Mouse (Mus musculus) ES-Bruce4 (cell line): ENCODE measurements at regions not wholly inside any gene's neighbourhood (a gene's known extent, or its start where the extent isn't known, plus 50 kb on each side); places are given as distances from the start of the nearest gene placed in this dataset.

Experiments
- H3K27ac ChIP-seq: 2 replicates; pipeline ENCODE4 v1.5.1; 2012; ENCODE audit warnings: low read length, inconsistent platforms; ENCODE audit not compliant: insufficient read depth
- H3K27me3 ChIP-seq: 2 replicates; pipeline ENCODE4 v1.6.1; 2012; ENCODE audit warnings: mild to moderate bottlenecking, low read length, inconsistent platforms; ENCODE audit not compliant: control insufficient read depth, poor library complexity, insufficient read depth, severe bottlenecking
- H3K36me3 ChIP-seq: 2 replicates; pipeline ENCODE4 v1.6.1; 2012; ENCODE audit warnings: inconsistent platforms, mild to moderate bottlenecking, low read length, moderate library complexity; ENCODE audit not compliant: control insufficient read depth, poor library complexity, insufficient read depth, severe bottlenecking
- H3K4me1 ChIP-seq: one replicate; pipeline ENCODE4 v1.8.1; 2011; ENCODE audit warnings: low read length; ENCODE audit not compliant: control insufficient read depth, insufficient read depth
- H3K4me3 ChIP-seq: 2 replicates; pipeline ENCODE4 v1.5.1; 2011; ENCODE audit warnings: low read depth, mild to moderate bottlenecking, low read length
- H3K9ac ChIP-seq: 2 replicates; pipeline ENCODE4 v1.6.1; 2012; ENCODE audit warnings: low read depth, mild to moderate bottlenecking, inconsistent platforms; ENCODE audit not compliant: poor library complexity, severe bottlenecking
- H3K9me3 ChIP-seq: replicated peaks from 2 replicates; pipeline ENCODE4 v1.6.1; 2012; ENCODE audit warnings: mild to moderate bottlenecking, low read length, inconsistent platforms; ENCODE audit not compliant: control insufficient read depth, poor library complexity, insufficient read depth, severe bottlenecking
- CTCF ChIP-seq: IDR thresholded peaks from one replicate; pipeline ENCODE4 v1.8.1; 2011; ENCODE audit warnings: low read depth, low read length
- EP300 ChIP-seq: IDR thresholded peaks from 2 replicates; pipeline ENCODE4 v1.6.1; 2011; ENCODE audit warnings: low read depth, low read length; ENCODE audit not compliant: insufficient read depth
- POLR2A ChIP-seq: IDR thresholded peaks from one replicate; pipeline ENCODE4 v1.8.1; 2011; ENCODE audit warnings: low read length; ENCODE audit not compliant: insufficient read depth

DNA sequence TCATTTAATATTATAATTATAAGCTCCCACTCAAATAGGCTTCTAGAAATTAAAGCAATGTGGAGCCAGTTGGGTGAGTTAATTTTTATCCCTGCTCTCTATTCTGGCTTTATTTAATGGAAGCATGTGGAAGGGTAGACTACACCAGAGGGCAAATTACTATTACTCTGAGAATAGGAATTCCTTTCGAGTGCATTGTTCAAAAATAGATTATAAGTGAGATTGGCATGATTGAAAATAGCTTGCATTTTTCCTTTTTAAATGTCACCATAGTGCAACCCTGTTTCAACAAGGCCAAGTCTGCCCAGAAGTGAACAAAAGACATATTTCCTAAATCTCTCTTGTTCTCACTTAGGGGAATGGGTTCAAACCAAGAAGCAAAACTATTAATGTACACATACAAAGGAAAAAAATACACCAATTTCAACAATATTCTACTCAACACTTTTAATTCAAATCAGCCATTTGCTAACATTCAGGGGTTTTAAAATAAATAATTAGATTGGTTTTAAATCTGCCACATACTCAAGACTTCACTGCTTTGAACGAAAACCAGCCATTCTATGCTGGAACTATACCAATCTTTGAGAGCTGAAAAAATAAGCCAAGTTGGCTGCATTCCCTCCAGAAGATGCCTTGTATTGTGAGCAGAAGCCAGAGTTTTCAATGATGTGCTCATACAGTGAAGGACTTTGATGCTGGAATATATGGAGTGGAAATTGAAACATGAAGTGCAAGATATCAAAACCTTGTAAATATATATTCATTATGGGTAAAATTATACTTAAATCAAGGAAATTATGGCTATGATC, 361.3 kb upstream of the Akr1e1 start:
- no peak overlapping the region for H3K4me3 ChIP-seq
- no peaks in the 10 kb centered on the region for H3K4me1 ChIP-seq
- TF ChIP-seq CTCF: no peak
- TF ChIP-seq POLR2A: no peak
- TF ChIP-seq EP300: no peak
- H3K27me3 ChIP-seq: no peaks in the 10 kb centered on the region
- H3K9me3 ChIP-seq: no peaks in the 10 kb centered on the region
- H3K36me3 ChIP-seq: no peaks in the 10 kb centered on the region
- no peak overlapping the region for H3K27ac ChIP-seq
- H3K9ac ChIP-seq: no peak overlapping the region

DNA sequence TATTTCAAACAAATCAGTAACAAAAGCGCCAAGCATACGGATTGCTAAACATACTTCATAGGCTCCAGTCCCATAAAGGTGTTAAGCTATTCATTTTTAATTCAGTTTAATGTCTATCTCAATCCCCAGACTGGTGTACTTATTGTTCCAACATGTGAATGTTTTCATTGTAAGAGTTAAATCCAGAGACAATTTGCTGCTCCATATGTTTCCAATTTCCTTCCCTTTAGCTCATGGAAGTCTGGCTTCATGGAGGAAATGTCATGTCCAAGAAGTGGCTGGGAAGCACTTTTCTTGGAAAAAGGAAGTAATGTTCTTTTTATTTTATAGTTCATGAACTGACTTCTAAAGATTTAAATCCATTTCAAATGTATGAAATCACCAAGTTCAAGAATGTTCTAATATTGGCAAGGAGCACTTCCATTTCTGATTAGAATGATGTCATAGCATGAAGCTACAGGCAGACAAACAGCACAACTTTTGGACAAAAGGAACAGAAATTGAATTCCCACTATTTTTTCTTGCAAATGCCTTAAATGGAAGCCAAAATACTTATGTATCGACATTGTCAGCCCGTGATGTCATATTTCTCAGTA, 362.6 kb upstream of the Akr1e1 start:
- no peaks in the 10 kb centered on the region for H3K36me3 ChIP-seq
- H3K9me3 ChIP-seq: no peaks in the 10 kb centered on the region
- H3K27me3 ChIP-seq: no peaks in the 10 kb centered on the region
- no peaks in the 10 kb centered on the region for H3K4me1 ChIP-seq
- H3K9ac ChIP-seq: no peak overlapping the region
- TF ChIP-seq POLR2A: no peak
- no peak for TF ChIP-seq EP300
- TF ChIP-seq CTCF: no peak
- no peak overlapping the region for H3K27ac ChIP-seq
- H3K4me3 ChIP-seq: no peak overlapping the region

DNA sequence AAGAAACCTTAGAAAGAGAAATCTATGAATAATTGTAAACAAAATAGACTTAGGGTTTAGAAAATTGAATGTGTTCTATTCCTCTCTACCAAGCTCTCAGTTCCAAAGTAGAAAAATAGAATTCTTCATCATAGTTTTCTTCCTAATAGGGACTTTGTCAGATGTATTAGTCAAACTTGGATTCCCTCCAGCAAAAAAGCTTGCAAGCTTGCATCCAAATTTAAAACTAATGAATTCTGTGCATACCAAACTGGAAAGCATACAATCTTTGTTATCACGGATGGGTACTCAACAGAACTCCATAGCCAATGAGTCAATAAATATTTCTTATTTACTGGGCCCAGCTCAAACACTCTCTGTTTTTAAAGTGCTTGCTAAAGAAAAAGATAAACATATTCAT, 383.9 kb upstream of the Akr1e1 start:
- H3K9ac ChIP-seq: no peak overlapping the region
- no peaks in the 10 kb centered on the region for H3K4me1 ChIP-seq
- H3K36me3 ChIP-seq: no peaks in the 10 kb centered on the region
- no peak overlapping the region for H3K27ac ChIP-seq
- no peak overlapping the region for H3K4me3 ChIP-seq
- H3K9me3 ChIP-seq: peaks cover 8% of the 10 kb centered on the region
- TF ChIP-seq EP300 (no peak), POLR2A (no peak), CTCF (no peak)
- no peaks in the 10 kb centered on the region for H3K27me3 ChIP-seq

DNA sequence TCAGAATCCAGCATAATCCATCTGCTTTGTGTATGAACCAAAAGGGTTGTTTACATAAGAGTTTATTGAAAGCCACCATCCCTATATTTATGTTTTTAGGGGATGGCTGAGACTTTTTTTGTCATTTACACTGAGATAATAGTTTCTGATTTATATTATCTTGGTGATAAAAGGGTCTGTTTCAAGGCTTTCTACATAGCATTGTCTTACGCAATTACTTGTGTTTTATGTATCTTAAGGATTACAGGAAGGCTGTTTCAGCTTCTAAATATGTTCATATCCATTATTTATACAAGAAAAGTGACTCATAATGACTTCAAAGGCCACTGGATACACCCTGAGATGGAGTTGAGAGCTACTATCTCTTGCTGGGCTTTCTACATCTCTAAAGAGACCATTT, 399.3 kb upstream of the Akr1e1 start:
- H3K4me1 ChIP-seq: no peaks in the 10 kb centered on the region
- TF ChIP-seq EP300 (no peak), CTCF (no peak), POLR2A (no peak)

DNA sequence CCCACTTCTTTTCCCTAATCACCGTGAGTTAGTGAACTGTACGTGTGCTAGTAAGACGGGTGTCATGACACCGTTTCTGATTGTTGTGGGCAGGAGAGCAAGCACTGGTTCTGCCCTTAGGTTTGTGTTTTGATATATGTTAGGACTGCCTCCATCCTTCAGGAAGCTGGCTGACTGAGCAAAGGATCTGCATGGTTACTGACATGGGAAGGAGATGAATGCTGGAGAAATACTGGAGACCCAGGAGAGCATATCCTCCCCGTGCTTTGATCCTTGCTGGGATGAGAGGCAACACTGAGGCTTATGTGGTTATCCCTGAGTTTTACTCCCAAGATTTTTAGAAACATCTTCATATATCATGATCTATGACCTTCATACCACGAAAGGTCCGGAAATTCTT, 413.5 kb upstream of the Akr1e1 start:
- Histone ChIP-seq H3K4me3 (no peak overlapping the region), H3K27ac (no peak overlapping the region), H3K27me3 (no peaks in the 10 kb centered on the region), H3K9ac (no peak overlapping the region), H3K36me3 (no peaks in the 10 kb centered on the region), H3K9me3 (no peaks in the 10 kb centered on the region), H3K4me1 (no peaks in the 10 kb centered on the region)
- TF ChIP-seq POLR2A: no peak
- TF ChIP-seq EP300: no peak
- no peak for TF ChIP-seq CTCF

More for the DNA sequence above, 399.3 kb upstream of the Akr1e1 start:
- Histone ChIP-seq H3K9me3 (no peaks in the 10 kb centered on the region), H3K27ac (no peak overlapping the region), H3K9ac (no peak overlapping the region), H3K4me3 (no peak overlapping the region), H3K36me3 (no peaks in the 10 kb centered on the region), H3K27me3 (no peaks in the 10 kb centered on the region)

DNA sequence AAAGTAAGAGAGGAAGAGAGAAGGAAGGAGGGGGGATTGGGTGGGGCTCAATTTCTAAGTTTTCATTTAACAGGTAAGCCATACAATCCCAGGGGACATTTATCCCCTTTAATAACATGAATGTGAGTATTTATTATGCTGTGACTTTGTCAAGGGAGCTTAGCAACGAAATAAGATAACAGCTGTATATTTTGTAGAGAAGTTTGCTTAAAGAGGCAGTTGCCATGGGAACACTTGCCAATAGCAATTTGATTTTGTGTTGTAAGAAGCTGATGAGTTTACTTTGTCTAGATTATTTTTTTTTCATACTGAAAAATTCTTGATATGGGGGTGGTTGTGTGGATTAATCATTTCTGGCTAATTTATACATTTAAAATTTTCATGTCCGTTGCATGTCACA, 450.9 kb upstream of the Akr1e1 start:
- no peak for TF ChIP-seq POLR2A
- TF ChIP-seq CTCF: no peak
- TF ChIP-seq EP300: no peak
- Histone ChIP-seq H3K9me3 (no peaks in the 10 kb centered on the region), H3K4me1 (no peaks in the 10 kb centered on the region)

More for the DNA sequence above, 450.9 kb upstream of the Akr1e1 start:
- no peak overlapping the region for H3K4me3 ChIP-seq
- H3K36me3 ChIP-seq: no peaks in the 10 kb centered on the region
- H3K9ac ChIP-seq: no peak overlapping the region
- no peaks in the 10 kb centered on the region for H3K27me3 ChIP-seq
- no peak overlapping the region for H3K27ac ChIP-seq
